Mouse (Mus musculus) cerebellum, postnatal 25 days (tissue): ENCODE measurements around the gene Krtap9-5.

Experiments used
- DNase-seq, 2 experiments: peaks; one replicate each; pipeline ENCODE4 v3.0.0; 2021; ENCODE audit warnings: mixed read lengths in 2 of 2

Krtap9-5 gene

DNA sequence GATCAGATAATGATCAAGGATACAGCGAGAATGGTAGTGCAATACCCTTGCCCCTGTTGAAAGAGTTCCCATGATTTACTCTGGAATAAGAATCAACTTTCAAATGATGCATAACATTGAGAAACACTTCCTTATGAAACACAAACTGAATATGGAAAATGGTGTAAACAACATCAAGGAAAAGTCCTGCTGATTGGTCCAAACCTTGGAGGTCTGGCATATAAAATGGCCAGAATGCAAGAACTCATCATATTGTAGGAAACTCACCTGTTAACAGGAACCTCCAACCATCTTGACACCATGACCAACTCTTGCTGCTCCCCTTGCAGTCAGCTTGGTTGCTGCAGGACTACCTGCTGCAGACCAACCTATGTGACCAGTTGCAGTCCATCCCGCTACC is at the start of gene Krtap9-5:
Krtap9-5 (plus strand) TSS at position 301 of the 400 bp plus-strand sequence.
- DNase-seq, result no peak

DNA sequence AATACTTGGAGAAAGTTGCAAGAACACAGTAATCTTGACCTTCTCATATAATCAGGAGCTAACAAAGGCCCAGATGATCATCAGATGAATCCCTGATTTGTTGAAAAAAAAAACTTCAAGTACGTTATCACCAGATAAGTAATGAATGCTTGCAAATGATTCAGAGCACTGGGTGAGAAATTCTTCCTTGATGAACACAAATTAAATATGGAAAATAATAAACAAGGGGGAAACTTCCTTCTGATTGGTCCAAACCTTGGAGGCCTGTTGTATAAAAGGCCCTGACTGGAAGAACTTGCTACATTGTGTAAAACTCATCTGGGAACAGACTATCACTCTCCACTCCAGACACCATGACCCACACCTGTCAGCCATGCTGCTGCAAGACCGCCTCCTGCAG is 40.7 kb upstream of the Krtap9-5 start, which contains the start of gene Krtap31-1:
Krtap31-1 (plus strand) TSS at position 301 of the 400 bp plus-strand sequence.
- DNase-seq, result no peak

DNA sequence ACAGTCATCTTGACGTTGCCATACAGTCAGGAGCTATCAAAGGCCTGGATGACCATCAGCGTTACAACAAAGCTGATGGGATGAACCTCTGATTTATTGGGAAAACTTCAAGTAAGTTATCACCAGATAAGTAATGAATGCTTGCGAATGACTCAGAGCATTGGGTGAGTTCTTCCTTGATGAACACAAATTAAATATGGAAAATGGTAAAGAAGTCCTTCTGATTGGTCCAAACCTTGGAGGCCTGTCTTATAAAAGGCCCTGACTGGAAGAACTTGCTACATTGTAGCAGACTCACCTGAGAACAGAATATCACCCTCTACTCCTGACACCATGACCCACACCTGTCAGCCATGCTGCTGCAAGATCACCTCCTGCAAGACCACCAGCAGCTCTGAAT is 33.8 kb upstream of the Krtap9-5 start, which contains the start of gene Gm11565:
Gm11565 (plus strand) TSS at position 301 of the 400 bp plus-strand sequence.
- DNase-seq, result no peak

DNA sequence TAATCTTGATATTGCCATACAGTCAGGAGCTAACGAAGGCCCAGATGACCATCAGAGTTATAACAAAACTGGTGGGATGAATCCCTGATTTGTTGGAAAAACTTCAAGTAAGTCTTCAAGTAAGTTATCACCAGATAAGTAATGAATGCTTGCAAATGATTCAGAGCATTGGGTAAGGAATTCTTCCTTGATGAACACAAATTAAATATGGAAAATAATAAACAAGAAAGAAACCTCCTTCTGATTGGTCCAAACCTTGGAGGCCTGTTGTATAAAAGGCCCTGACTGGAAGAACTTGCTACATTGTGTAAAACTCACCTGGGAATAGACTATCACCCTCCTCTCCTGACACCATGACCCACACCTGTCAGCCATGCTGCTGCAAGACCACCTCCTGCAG is 12.3 kb upstream of the Krtap9-5 start, which contains the start of gene Krtap31-2:
Krtap31-2 (plus strand) TSS at position 301 of the 400 bp plus-strand sequence.
- no peak for DNase-seq

DNA sequence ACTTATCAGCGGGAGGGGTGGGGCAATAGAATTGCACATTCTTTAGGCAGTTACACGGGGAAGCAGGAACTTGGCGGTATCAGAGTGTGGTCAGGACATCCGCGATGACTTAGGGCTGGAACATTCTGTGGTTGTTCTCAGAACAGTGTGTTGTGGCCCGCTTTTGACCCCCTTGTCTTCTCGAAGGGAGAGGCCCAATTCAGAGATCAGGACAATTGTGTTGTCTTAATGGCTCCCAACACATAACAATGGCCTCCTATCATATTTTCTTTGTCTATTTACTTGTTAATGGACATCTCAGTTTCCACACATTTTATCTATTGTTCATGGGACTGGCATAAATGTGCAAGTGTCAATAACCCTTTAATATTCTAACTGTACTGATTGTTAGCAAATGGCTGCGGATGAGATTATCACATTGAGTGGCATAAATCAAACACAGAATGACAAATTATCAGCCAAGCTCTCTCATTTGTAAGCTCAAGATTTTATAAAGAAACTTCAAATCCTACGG is 10.5 kb upstream of the Krtap9-5 start:
- no peak for DNase-seq

DNA sequence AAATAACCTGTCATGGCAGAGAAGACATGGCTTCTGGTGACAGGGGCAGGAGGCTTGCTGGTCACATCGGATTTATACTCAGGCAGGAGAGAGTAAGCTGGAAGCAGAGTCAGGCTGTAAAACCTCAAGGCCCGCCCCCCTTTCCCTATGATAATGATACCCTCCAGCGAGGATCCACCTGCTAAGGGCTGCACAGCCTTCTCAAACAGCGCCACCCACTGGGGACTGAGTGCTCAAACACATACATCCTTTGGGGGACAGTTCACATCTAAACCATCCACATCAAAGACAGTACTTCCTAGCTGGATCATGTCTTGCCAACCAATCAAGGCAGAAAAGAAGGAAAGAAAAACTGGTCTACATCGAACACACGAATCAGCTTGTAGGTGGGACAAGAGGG is 15.9 kb downstream of the Krtap9-5 start:
- DNase-seq, result no peak

DNA sequence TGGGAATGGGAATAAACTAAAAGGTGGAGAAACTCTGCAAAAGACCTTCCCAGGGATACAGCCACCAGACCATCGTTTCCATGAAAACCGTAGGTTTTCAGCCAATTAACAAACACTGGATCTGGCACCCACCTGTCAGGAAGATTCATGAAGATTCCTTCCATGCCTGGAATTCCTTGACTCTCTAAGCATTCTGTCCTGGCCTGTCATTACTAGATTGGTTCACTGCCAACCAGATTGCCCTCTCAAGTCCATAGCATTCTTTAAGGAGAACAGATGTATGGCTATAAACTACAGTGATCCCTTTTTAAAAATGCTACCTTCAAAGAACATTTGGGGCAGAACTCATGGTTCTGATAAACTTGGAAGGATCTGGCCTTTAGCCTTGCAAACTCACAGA is 17.7 kb downstream of the Krtap9-5 start:
- DNase-seq, result no peak

DNA sequence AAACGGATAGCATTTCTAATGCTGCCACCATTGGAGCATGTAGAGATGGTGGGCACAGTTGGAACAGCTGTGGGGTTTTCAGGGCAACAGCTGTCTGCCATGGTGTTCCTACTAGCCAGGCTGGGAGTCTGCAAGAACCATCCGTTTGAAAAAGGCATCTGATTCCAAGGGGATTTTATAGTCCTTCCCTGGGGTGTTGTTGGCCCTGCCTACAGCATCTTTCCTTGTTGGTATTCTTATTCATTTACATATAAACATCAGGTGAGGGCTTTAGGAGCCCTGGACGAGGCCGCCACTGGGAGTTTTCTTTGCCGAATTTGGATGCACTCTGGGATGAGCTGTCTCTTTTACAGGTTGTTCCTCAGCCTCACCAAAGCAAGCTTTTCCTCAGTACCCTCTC is 30.7 kb downstream of the Krtap9-5 start, which contains the start of gene Krtap29-1:
Krtap29-1 (minus strand) TSS at position 101 of the 400 bp plus-strand sequence.
- DNase-seq, result no peak

DNA sequence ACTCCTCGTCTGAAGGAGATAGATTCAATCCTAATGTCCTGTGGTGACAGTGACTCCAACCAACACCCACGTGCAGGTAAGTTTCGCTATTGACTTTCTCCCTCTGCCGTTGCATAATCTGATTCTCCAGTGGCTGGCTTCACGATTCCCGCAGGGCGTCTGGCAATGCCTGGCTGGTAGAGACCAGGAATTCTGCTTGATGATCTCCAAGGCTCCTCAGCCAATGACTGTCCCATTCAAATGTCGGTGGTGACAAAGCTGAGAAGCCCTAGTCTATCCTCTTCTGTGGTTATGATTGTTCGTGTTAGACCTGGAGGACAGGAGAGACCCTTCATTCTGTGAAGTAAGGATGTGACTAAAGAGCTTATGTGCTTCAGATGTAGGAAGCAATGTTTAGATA is 34.5 kb downstream of the Krtap9-5 start:
- no peak for DNase-seq

DNA sequence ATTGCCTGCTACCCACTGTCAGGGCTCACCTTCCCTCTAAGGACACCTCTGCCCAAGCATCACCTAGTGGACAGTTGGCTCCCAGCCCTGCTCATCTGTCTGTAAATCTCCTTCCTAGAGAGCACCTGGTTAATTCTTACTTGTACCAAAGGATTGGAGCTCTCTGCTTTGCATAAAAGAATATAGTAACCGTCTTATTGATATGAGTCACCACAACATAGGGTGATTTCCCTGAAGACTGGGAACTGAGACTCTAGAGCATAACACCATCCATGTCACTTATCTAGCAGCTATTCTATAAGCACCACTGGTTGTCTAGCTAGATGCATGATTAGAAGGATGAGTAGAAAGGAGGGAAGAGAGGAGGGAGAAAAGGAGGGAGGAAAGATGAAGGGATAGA is 35.2 kb downstream of the Krtap9-5 start:
- no peak for DNase-seq

DNA sequence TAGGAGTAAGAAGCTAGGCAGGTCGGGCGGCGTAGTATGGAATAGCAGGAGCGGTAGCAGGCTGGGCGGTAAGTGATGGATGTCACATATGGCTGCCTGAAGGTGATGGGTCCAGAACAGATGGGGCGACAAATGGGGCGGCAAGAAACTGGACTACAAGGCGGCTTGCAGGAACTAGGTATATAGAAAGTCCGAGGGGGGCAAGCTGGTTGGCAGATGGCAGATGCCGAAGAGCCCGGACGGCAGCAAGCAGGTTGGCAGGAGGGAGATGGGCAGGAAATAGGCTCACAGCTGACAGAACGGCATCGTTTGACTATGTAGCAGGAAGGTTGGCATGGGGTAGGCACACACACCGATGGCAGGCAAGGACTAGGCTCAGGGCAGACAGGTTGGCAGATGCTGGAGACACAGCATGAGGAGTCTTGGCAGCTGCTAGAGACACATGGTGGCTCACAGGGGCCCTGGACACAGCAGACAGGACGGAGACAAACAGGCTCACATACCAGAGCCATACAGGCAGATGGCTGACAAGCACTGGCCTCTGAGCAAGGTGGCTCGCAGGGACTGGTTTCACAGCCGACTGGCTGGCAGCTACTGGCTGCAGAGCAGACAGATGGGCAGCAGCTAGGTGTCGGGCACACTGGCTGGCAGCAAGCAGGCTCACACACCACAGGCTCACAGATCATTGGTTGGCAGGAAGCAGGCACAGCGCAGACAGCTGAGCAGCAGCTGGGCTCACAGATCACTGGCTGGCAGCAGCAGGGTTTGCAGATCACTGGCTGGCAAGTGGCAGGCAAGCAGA is 37.2 kb downstream of the Krtap9-5 start:
- DNase-seq, result peak; percentile 84 to 86

DNA sequence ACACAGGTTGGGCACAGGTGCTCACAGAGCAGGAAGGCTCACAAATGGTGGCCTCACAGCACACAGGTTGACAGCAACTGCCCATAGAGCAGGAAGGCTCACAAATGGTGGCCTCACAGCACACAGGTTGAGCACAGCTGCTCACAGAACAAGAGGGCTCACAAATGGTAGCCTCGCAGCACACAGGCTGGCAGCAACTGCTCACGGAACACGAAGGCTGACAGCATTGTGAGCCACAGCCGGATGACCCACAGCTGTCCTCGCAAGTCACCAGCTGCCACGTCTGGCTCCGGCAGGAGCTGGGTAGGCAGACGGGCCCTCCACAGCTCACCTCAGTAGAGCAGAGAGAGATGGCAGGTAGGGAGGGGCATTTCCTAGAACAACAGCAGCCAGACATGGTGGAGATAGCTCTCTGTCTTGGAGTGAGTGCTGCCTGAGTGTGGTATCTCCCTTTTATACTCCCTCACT is 37.9 kb downstream of the Krtap9-5 start, which contains the start of gene Krtap16-1:
Krtap16-1 (minus strand) TSS at position 418 of the 468 bp plus-strand sequence.
- DNase-seq, result no peak

DNA sequence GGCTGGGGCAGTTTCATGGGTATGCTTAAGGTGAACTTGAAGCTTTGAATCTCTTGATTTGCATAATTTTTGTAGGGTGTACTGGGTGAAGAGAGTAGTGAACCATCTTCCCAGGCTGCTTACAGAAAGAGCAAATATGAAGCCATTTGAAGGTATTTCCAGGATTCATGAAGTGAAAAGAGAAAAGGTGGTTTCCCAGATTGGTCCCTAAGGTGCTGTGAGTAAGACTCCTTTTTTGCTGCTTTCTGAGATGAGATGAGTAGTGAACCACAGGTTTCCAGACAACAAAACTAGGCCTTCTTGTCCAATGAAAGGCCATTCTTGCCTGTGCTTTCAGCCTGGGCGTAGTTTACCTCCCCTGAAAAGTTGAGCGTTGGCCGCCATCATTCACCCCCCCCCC is 40.3 kb downstream of the Krtap9-5 start:
- DNase-seq, result no peak

DNA sequence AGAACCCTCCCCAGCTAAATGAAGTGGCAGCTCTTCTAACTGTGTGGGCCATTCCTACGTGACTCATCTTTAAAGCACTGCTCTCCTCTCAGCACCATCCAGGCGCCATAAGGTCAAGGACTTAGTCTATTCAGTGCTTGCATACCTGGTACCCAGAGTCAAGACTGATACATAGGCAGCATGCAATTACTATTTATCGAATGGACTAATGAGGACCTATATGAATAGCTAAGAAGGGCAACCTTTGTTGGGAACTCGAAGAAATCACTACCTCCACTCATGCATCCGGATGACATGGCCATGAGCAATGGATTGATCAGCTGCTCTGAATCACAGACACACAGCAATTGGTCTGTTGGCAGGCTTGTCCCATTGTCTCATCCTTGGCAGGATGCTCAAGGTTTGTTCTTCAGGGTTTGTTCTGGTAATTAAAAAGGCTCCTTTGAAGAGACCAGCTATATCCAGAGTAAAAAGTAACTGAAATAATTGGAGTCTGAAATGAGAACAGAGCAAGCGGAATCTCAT is 41.7 kb downstream of the Krtap9-5 start:
- DNase-seq, result no peak

DNA sequence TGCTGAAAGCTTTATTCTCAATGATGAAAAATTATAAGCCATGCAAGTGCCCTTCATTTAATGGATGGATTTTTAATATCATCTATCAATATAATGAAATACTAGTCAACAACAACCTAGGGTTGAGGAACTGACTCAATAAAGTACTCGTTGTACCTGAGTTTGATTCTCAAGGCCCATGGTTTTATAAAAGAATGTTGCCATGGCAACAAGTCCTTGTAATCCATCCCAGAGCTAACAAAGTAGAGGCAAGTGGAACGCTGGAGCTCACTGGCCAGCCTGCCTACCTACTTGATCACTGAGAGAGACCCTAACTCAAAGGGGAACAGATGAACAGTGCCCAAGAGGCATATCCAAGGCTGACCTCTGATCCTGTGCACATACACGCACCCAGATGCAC is 42.3 kb downstream of the Krtap9-5 start:
- no peak for DNase-seq

DNA sequence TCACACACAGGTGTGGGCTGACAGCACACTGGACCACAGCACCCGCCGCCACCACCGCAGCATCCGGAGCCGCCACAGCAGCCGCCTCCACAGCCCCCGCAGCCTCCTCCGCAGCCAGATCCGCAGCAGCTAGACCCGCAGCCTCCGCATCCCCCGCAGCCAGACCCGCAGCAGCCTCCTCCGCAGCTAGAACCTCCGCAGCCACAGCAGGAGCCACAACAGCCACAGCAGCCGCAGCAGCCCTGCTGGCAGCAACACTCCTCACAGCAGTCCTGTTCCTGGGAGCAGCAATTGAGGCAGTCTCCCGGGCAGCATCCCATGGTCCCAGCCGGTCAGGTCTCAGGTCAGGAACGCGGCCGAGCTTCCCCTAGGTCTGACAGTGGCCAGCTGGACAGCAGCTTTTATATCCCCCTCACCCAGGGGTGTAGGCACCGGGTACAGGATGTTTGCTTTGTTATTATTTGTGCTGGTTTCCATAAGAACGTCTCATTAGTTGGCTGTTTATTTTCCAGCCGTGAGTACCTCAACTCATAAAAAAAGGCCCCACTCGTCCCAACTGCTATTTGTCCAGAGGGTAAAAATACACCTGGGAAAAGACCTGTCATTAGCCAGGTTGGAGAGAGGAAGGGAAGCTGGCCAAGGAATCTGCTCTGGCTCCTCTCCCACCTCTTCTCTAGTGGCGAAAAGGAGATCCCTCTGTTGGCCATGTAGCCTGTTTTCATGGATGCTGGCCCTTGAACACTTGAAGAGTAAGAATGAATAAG is 45.5 kb downstream of the Krtap9-5 start, which contains the start of gene Krtap17-1:
Krtap17-1 (minus strand) TSS at position 375 of the 764 bp plus-strand sequence.
- DNase-seq, result peak; percentile 14 to 19

DNA sequence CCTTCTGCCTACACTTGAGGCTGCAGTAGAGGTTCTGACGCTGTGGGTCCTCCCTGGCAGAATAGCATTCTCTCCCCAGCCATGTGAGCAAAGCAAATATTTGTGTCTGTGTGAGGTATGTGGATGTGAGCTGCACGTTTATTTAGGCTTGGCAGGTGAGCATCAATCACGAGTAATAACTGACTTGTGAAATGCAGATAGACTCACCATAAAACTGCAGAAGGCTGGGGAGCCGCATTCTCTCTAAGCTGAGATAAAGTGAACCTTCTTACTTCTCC is 46.0 kb downstream of the Krtap9-5 start:
- no peak for DNase-seq

DNA sequence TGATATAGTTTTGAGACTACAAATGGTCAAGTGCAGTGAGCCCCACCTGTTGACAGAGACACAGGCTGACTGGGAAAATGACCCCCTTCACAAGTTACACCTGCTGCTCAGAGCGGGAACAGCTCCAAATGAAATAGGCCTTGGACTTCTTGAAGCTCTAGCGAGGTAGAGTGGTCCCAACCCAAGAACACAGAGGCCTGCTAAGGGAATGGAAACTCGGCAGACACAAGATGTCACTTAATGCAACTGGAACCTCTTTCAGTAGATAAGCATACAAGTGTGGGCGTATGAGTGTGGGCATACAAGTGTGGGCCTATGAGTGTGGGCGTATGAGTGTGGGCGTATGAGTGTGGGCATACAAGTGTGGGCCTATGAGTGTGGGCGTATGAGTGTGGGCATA is 50.8 kb downstream of the Krtap9-5 start:
- no peak for DNase-seq
